Mouse (Mus musculus): ENCODE measurements around the gene Ube2l3. TPM values are rescaled to one million over a fixed set of nuclear protein-coding genes. Genes with fewer than 3 reads are reported as not detected.
"Not testable (repeated sequence)": the region's sequence is repeated elsewhere in the genome, so short reads cannot be mapped to it uniquely, and the experiment has no call there.

The Ube2l3 gene
- polyA plus RNA-seq, 1 experiment from 2014 or later = 399 TPM

GRCm38 (mm10) chr16:17168049-17168448, 34.4 kb downstream of the Ube2l3 start:
- ATAC-seq (replicated peaks; ENCODE audit: low FRiP score) = no peak
- no peaks in the 10 kb centered on the region for H3K4me1 ChIP-seq (replicated peaks; ENCODE audit: control insufficient read depth, insufficient read depth, low read length)
- H3K4me2 ChIP-seq (ENCODE audit: low read depth, low read length, severe bottlenecking) = no peak overlapping the region
- no peak overlapping the region for H3K27ac ChIP-seq (ENCODE audit: low read depth, low read length)
- H3K4me3 ChIP-seq (ENCODE audit: low read depth, low read length) = no peak overlapping the region
- DNase-seq (ENCODE audit: low spot score) = no peak
- H3K27me3 ChIP-seq (ENCODE audit: control insufficient read depth, insufficient read depth, low read length) = no peaks in the 10 kb centered on the region
- H3K36me3 ChIP-seq (ENCODE audit: control insufficient read depth, insufficient read depth, low read length) = no peaks in the 10 kb centered on the region
- no peak overlapping the region for H3K9ac ChIP-seq (ENCODE audit: low read length)
- H3K9me3 ChIP-seq (ENCODE audit: control insufficient read depth, low read length) = no peaks in the 10 kb centered on the region
- WGBS = 90% methylated on average over 5 of the region's 5 CpGs

- H3K4me2 ChIP-seq (ENCODE audit: low read depth, low read length, severe bottlenecking) = no peak overlapping the region
- no peaks in the 10 kb centered on the region for H3K4me1 ChIP-seq (replicated peaks; ENCODE audit: control insufficient read depth, insufficient read depth, low read length)
- DNase-seq (ENCODE audit: low spot score) (no peak), ATAC-seq (replicated peaks; ENCODE audit: low FRiP score) (no peak)
- no peaks in the 10 kb centered on the region for H3K27me3 ChIP-seq (ENCODE audit: control insufficient read depth, insufficient read depth, low read length)
- no peaks in the 10 kb centered on the region for H3K36me3 ChIP-seq (ENCODE audit: control insufficient read depth, insufficient read depth, low read length)
- H3K27ac ChIP-seq (ENCODE audit: low read depth, low read length) = no peak overlapping the region
- H3K9me3 ChIP-seq (ENCODE audit: control insufficient read depth, low read length) = no peaks in the 10 kb centered on the region
- no peak overlapping the region for H3K9ac ChIP-seq (ENCODE audit: low read length)
- H3K4me3 ChIP-seq (ENCODE audit: low read depth, low read length) = no peak overlapping the region
Measured at GRCm38 (mm10) chr16:17167179-17167578, 35.3 kb downstream of the Ube2l3 start.

- H3K4me3 ChIP-seq (ENCODE audit: low read depth, low read length); H3K4me2 ChIP-seq (ENCODE audit: low read depth, low read length, severe bottlenecking); H3K9ac ChIP-seq (ENCODE audit: low read length); H3K27ac ChIP-seq (ENCODE audit: low read depth, low read length); ATAC-seq (replicated peaks; ENCODE audit: low FRiP score); H3K9me3 ChIP-seq (ENCODE audit: control insufficient read depth, low read length); H3K36me3 ChIP-seq (ENCODE audit: control insufficient read depth, insufficient read depth, low read length); DNase-seq (ENCODE audit: low spot score); H3K4me1 ChIP-seq (replicated peaks; ENCODE audit: control insufficient read depth, insufficient read depth, low read length); H3K27me3 ChIP-seq (ENCODE audit: control insufficient read depth, insufficient read depth, low read length): not testable (repeated sequence)
- 98% methylated on average over 1 of the region's 1 CpGs for WGBS
Measured at GRCm38 (mm10) chr16:17165478-17165877, 37.0 kb downstream of the Ube2l3 start.

DNA sequence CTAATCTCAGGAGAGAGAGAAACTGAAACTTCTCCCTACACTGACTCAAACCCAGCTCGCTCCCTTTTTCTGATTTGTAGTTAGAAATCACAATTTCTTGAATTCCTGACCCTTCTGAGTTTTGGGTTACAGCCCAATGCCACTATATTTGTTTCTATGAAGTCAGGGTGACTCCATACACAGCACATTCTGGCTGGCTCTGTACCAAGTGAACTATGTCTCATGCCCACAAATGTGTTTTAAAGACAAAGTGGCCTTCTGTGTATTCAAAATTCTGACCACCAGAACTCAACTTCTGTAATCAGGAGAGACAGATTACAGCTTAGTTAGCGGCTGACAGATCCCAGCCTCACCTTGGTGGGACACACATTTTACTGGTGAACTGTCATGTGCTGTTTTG, 48.1 kb downstream of the Ube2l3 start:
- 94% methylated on average over 2 of the region's 2 CpGs for whole genome bisulfite sequencing
- Histone ChIP-seq H3K9me3 (ENCODE audit: control insufficient read depth, low read length) (no peaks in the 10 kb centered on the region), H3K4me1 (replicated peaks; ENCODE audit: control insufficient read depth, insufficient read depth, low read length) (no peaks in the 10 kb centered on the region), H3K27me3 (ENCODE audit: control insufficient read depth, insufficient read depth, low read length) (no peaks in the 10 kb centered on the region), H3K9ac (ENCODE audit: low read length) (no peak overlapping the region), H3K4me2 (ENCODE audit: low read depth, low read length, severe bottlenecking) (no peak overlapping the region), H3K4me3 (ENCODE audit: low read depth, low read length) (no peak overlapping the region), H3K36me3 (ENCODE audit: control insufficient read depth, insufficient read depth, low read length) (peaks cover 4% of the 10 kb centered on the region; the same call in 1 of the 2 replicates), H3K27ac (ENCODE audit: low read depth, low read length) (no peak overlapping the region)
- no peak for DNase-seq (ENCODE audit: low spot score)
- no peak for ATAC-seq (replicated peaks; ENCODE audit: low FRiP score)

DNA sequence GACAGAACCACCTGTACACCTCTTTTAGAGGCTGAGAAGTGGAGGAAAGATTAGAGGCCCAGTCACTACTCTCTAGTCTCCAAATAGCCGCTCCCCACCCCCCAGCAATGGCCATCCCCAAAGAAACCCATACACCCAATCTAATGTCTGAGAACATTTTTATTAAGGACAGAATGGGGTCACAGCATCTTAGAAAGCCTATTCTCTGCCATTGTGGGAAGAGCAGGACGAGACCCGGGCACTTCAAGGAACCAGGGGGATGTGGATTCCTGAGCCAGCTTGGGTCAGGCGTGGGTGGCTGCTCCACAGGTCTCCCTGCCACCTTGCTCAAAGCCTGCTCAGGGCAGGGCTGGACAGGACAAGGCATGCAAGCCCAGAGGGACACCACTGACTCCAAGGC, 50.6 kb downstream of the Ube2l3 start:
- H3K36me3 ChIP-seq (ENCODE audit: control insufficient read depth, insufficient read depth, low read length) = 0 out of 2 replicates have a peak, but pooled peaks cover 2% of the 10 kb centered on the region
- WGBS = 92% methylated on average over 4 of the region's 4 CpGs
- no peak overlapping the region for H3K9ac ChIP-seq (ENCODE audit: low read length)
- no peak overlapping the region for H3K4me2 ChIP-seq (ENCODE audit: low read depth, low read length, severe bottlenecking)
- DNase-seq (ENCODE audit: low spot score) = peak; percentile 48
- no peak overlapping the region for H3K27ac ChIP-seq (ENCODE audit: low read depth, low read length)
- H3K4me1 ChIP-seq (replicated peaks; ENCODE audit: control insufficient read depth, insufficient read depth, low read length) = peaks cover 5% of the 10 kb centered on the region; the same call in 1 of the 2 replicates
- no peak for ATAC-seq (replicated peaks; ENCODE audit: low FRiP score)
- no peaks in the 10 kb centered on the region for H3K9me3 ChIP-seq (ENCODE audit: control insufficient read depth, low read length)
- no peak overlapping the region for H3K4me3 ChIP-seq (ENCODE audit: low read depth, low read length)
- peaks cover 9% of the 10 kb centered on the region for H3K27me3 ChIP-seq (ENCODE audit: control insufficient read depth, insufficient read depth, low read length)

GRCm38 (mm10) chr16:17150520-17151258, 51.8 kb downstream of the Ube2l3 start:
- no peaks in the 10 kb centered on the region for H3K9me3 ChIP-seq (ENCODE audit: control insufficient read depth, low read length)
- H3K9ac ChIP-seq (ENCODE audit: low read length) = no peak overlapping the region
- 0 out of 2 replicates have a peak, but pooled peaks cover 2% of the 10 kb centered on the region for H3K36me3 ChIP-seq (ENCODE audit: control insufficient read depth, insufficient read depth, low read length)
- no peak for ATAC-seq (replicated peaks; ENCODE audit: low FRiP score)
- peaks cover 5% of the 10 kb centered on the region; the same call in 1 of the 2 replicates for H3K4me1 ChIP-seq (replicated peaks; ENCODE audit: control insufficient read depth, insufficient read depth, low read length)
- H3K4me2 ChIP-seq (ENCODE audit: low read depth, low read length, severe bottlenecking) = no peak overlapping the region
- no peak overlapping the region for H3K4me3 ChIP-seq (ENCODE audit: low read depth, low read length)
- peak; percentile 46 for DNase-seq (ENCODE audit: low spot score)
- H3K27me3 ChIP-seq (ENCODE audit: control insufficient read depth, insufficient read depth, low read length) = peaks cover 9% of the 10 kb centered on the region
- 88% methylated on average over 7 of the region's 7 CpGs for WGBS
- no peak overlapping the region for H3K27ac ChIP-seq (ENCODE audit: low read depth, low read length)

GRCm38 (mm10) chr16:17148084-17148483, 54.4 kb downstream of the Ube2l3 start:
- 8% methylated on average over 16 of the region's 16 CpGs for WGBS
- Histone ChIP-seq H3K4me2 (ENCODE audit: low read depth, low read length, severe bottlenecking) (peak overlapping the region; percentile 98), H3K4me1 (replicated peaks; ENCODE audit: control insufficient read depth, insufficient read depth, low read length) (peaks cover 5% of the 10 kb centered on the region; the same call in 1 of the 2 replicates), H3K9me3 (ENCODE audit: control insufficient read depth, low read length) (no peaks in the 10 kb centered on the region), H3K27ac (ENCODE audit: low read depth, low read length) (no peak overlapping the region), H3K4me3 (ENCODE audit: low read depth, low read length) (peak overlapping the region; percentile 49), H3K9ac (ENCODE audit: low read length) (no peak overlapping the region), H3K36me3 (ENCODE audit: control insufficient read depth, insufficient read depth, low read length) (0 out of 2 replicates have a peak, but pooled peaks cover 2% of the 10 kb centered on the region), H3K27me3 (ENCODE audit: control insufficient read depth, insufficient read depth, low read length) (peaks cover 9% of the 10 kb centered on the region)
- ATAC-seq (replicated peaks; ENCODE audit: low FRiP score) (peak; percentile 40), DNase-seq (ENCODE audit: low spot score) (peak; percentile 77)

DNA sequence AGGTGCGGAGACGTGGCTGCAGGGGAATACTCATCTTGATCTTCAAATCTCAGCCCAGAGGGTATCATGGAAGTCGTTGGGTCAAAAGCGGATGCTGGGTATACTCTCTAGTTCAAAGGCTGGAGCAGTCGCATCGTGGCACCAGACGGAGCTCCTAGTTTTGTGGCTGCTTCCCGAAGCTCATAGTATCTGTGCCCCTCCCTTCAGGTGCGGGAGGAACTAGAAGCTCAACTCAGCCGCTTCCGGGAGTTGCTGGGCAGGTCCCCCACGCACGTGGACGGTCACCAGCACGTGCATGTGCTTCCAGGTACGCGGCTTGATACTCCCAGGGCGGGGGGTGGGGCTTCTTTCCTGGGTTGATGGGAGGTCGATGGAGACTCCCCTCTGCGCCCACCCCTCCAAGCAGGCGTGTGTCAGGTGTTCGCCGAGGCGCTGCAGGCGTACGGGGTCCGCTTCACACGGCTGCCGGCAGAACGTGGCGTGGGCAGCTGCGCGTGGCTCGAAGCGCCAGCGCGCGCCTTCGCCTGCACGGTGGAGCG, 55.0 kb downstream of the Ube2l3 start:
- Histone ChIP-seq H3K27ac (ENCODE audit: low read depth, low read length) (no peak overlapping the region), H3K4me2 (ENCODE audit: low read depth, low read length, severe bottlenecking) (peak overlapping the region; percentile 98), H3K4me3 (ENCODE audit: low read depth, low read length) (peak overlapping the region; percentile 49), H3K27me3 (ENCODE audit: control insufficient read depth, insufficient read depth, low read length) (peaks cover 9% of the 10 kb centered on the region), H3K36me3 (ENCODE audit: control insufficient read depth, insufficient read depth, low read length) (no peaks in the 10 kb centered on the region), H3K9ac (ENCODE audit: low read length) (peak overlapping the region; percentile 55), H3K4me1 (replicated peaks; ENCODE audit: control insufficient read depth, insufficient read depth, low read length) (peaks cover 5% of the 10 kb centered on the region; the same call in 1 of the 2 replicates), H3K9me3 (ENCODE audit: control insufficient read depth, low read length) (no peaks in the 10 kb centered on the region)
- DNase-seq (ENCODE audit: low spot score) = peak; percentile 65
- under 1% methylated on average over 41 of the region's 41 CpGs for WGBS
- peak; percentile 28; the same call in 1 of the 2 replicates for ATAC-seq (replicated peaks; ENCODE audit: low FRiP score)
